Mouse (Mus musculus): Measurements from ENCODE around the gene Tpsab1. TPM values are rescaled to one million over a fixed set of nuclear protein-coding genes. Genes with fewer than 3 reads are reported as not detected.

Gene Tpsab1
- polyA plus RNA-seq, 1 experiment: 0.32 TPM

Other genes starting within 250 kb of the Tpsab1 start
- 17.3 and 25.3 TPM in 2 replicates for gene Telo2, start 229.6 kb downstream of the Tpsab1 start, polyA plus RNA-seq (2012; rRNA removed)
- gene Ptx4, start 224.8 kb downstream of the Tpsab1 start, polyA plus RNA-seq (2012; rRNA removed): 0.15 and 0.18 TPM in 2 replicates
- 82.7 and 93.5 TPM in 2 replicates for gene Clcn7, start 212.2 kb downstream of the Tpsab1 start, polyA plus RNA-seq (2012; rRNA removed)
- gene Ccdc154, start 183.1 kb downstream of the Tpsab1 start, polyA plus RNA-seq (2012; rRNA removed): 0.04 TPM in 1 of 2 replicates, not detected in the other
- gene Gm38655, start 170.1 kb downstream of the Tpsab1 start, polyA plus RNA-seq (2012; rRNA removed): 0.24 and 0.57 TPM in 2 replicates
- 9.5 and 10.5 TPM in 2 replicates for gene BC003965, start 161.0 kb downstream of the Tpsab1 start, polyA plus RNA-seq (2012; rRNA removed)
- gene Unkl, start 157.2 kb downstream of the Tpsab1 start, polyA plus RNA-seq (2012; rRNA removed): 14.8 and 17.1 TPM in 2 replicates
- gene Gnptg, start 105.4 kb downstream of the Tpsab1 start, polyA plus RNA-seq (2012; rRNA removed): 58.7 and 60.3 TPM in 2 replicates
- 21.5 and 24.7 TPM in 2 replicates for gene Tsr3, start 105.4 kb downstream of the Tpsab1 start, polyA plus RNA-seq (2012; rRNA removed)
- 4.0 and 4.3 TPM in 2 replicates for gene Baiap3, start 89.2 kb downstream of the Tpsab1 start, polyA plus RNA-seq (2012; rRNA removed)
- gene Ube2i, start 70.9 kb downstream of the Tpsab1 start, polyA plus RNA-seq (2012; rRNA removed): 136 and 144 TPM in 2 replicates
- 0.34 and 0.42 TPM in 2 replicates for gene Prss34, start 47.2 kb downstream of the Tpsab1 start, polyA plus RNA-seq (2012; rRNA removed)
- not detected in 2 replicates for gene Prss28, start 36.9 kb downstream of the Tpsab1 start, polyA plus RNA-seq (2012; rRNA removed)
- gene Prss29, start 26.9 kb downstream of the Tpsab1 start, polyA plus RNA-seq (2012; rRNA removed): 0.27 TPM in 1 of 2 replicates, not detected in the other
- gene Tpsb2, start 20.7 kb upstream of the Tpsab1 start, polyA plus RNA-seq (2012; rRNA removed): 4.3 and 9.6 TPM in 2 replicates
- 0.25 TPM in 1 of 2 replicates, not detected in the other for gene Tpsg1, start 23.7 kb upstream of the Tpsab1 start, polyA plus RNA-seq (2012; rRNA removed)
- 8.9 and 15.1 TPM in 2 replicates for gene Cacna1h, start 88.2 kb upstream of the Tpsab1 start, polyA plus RNA-seq (2012; rRNA removed)
- 3.0 and 4.3 TPM in 2 replicates for gene Tekt4, start 109.1 kb upstream of the Tpsab1 start, polyA plus RNA-seq (2012; rRNA removed)
- gene Sstr5, start 151.7 kb upstream of the Tpsab1 start, polyA plus RNA-seq (2012; rRNA removed): 0.08 TPM in 1 of 2 replicates, not detected in the other
- 1.0 and 1.2 TPM in 2 replicates for gene Sox8, start 225.1 kb upstream of the Tpsab1 start, polyA plus RNA-seq (2012; rRNA removed)
- gene Lmf1, start 233.5 kb upstream of the Tpsab1 start, polyA plus RNA-seq (2012; rRNA removed): 23.3 and 24.8 TPM in 2 replicates

Measured in gonadal fat pad, adult 2 months (tissue).